Mouse (Mus musculus): ENCODE results near the gene Kank2.
"Not testable (repeated sequence)": the region's sequence is repeated elsewhere in the genome, so short reads cannot be mapped to it uniquely, and the experiment has no call there.

The Kank2 gene

GRCm38 (mm10) chr9:21781657-21782468 is 16.7 kb downstream of the Kank2 start:
- no peak for DNase-seq

DNA sequence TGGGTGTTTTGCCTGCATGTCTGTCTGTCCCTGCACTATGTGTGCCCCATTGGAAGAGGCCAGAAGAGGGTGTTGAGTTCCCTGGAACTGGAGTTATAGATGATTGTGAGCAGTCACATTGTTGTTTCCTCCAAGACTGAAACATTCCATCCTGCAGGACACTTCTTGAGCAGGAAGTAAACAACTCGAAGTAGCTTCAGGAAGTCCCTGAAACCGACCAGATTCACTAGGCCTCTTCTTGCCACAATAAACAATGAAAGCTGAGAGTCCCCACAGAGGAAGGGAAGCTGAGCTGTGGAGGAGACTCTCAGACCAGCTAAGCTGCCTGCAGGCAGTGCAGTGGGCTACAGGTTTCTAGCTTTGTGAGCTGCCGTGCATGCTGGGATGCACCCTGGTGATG is 20.8 kb downstream of the Kank2 start:
- DNase-seq, result no peak

DNA sequence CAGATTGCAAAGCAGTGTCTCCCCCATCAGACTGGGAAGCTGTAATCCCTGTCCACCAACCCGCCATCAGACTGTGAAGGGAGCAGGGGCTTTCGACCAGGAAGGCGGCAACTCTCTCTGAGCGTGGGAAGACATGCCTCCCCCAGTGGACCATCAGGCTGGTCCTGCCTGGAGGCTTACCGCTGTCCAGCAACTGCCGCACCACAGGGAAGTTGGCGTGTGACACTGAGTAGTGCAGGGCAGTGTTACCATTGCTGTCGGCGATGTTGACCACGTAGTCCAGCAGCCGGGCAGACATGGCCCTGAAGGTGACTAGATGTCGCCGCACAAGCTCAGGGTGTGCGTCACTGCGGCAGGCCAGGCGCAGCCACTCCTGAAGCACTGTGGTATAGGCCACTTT is 24.2 kb downstream of the Kank2 start:
- DNase-seq, result no peak

DNA sequence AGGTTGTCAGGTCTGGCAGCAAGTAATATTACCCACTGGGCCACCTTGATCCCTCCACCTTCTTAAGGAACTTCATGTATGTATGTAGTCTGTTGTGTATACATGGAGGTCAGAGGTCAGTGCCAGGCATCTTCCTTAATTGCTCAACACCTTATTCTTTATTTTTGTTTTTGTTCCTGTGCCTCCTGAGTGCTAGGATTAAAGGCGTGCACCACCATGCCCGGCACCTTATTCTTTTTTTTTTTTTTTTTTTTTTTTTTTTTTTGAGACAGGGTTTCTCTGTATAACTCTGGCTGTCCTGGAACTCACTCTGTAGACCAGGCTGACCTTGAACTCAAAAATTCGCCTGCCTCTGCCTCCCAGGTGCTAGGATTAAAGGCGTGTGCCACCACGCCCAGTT is 25.1 kb downstream of the Kank2 start:
- not testable (repeated sequence) for DNase-seq

DNA sequence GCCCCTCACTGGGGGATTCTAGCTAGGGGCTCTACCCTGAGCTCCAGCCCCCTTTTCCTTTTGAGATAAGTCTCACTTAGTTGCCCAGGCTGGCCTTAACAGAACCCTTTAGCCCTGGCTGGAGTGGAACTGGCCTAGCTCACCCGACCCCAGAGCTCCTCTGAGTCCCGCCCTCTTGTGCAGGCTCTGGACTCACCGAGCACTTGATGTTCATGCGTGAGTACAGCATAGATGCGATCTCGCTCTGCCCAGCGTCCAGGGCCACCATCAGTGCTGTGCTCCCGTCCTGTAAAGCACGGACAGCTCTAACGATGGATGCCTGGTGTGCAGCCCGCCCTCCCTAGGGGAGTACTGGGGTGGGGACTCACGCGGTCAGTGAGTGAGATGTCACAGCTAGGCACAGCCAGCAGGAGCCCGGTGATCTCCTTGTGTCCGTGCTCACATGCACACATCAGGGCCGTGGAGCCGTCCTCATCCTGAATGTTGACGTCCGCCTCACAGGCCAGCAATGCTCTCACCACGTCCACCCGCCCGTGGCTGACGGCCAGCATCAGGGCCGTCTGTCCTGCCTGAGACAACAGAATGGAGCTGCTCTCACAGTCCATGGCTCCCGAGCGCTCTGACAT is 28.9 kb downstream of the Kank2 start:
- DNase-seq, result no peak

- no peak for DNase-seq
These were observed 29.8 kb downstream of the Kank2 start for GRCm38 (mm10) chr9:21768511-21769411.

GRCm38 (mm10) chr9:21767896-21768295 is 30.6 kb downstream of the Kank2 start:
- DNase-seq, result no peak

GRCm38 (mm10) chr9:21764084-21764999 is 34.2 kb downstream of the Kank2 start:
- no peak for DNase-seq

DNA sequence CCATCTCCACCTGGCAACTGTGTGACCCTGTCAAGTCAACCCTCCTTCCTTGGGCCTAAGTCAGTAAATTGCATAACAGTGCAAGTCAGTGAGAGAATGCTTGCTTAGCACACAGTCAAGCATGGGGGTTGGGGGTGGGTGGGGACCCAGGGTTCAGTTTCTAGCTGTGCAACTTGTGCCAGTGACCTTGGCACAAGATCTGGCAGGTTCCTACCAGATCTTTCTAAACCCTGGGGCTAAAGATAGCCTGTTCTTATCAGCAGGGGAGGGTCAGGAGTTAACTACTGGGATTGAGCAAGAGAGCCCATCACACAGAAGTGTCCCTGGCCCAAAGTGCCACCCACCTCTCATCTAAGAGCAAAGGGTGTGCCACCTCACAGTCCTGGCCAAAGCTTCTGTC is 36.4 kb downstream of the Kank2 start:
- DNase-seq, result no peak

DNA sequence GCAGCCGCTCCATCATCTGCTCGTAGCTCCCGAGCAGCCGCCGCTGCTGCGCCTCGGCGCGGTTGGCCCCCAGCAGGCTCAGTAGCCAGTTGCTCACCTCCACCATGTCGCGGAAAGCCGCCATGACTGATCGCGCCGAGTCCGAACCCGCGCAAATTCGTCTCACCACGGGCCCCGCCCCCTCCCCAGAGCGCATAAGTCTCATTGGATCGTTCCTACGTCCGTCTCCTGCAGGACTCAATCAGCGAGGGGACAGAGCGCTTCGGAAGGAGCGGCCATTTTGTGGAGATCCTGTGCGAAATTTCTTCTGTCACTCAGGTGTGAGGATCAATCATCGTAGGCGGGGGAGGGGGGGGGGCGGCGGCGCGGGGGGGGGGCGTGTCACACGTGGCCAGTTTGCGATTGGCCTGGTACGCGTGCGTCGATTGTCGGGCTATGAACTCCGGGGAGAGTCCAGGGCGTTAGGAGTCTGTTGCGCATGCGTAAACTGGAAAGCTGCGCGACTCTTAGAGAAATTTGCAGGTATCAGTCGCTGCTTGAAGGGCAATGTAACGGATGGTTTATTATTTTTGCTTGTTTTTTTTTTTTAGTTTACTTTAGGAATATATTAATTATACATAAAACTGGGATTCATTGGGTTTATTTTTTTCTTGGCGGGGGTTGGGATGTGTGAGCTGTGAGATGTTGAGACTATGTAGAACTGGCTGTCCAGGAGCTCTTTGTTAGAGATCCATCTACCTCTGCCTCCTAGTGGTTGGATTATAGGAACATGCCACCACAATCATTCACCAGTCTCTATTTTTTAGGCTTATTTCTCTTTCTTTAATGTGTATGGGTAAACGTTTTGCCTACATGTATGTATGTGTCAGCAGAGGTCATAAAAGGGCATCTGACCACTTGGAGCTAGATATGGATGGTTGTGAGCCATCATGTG is 38.1 kb downstream of the Kank2 start, which contains the start of gene Spc24:
TSS of gene Spc24 (minus strand) at position 149 of the 934 bp plus-strand sequence.
- DNase-seq, result peak; percentile 95 to 96

GRCm38 (mm10) chr9:21759718-21760117 is 38.8 kb downstream of the Kank2 start:
- DNase-seq, result no peak

DNA sequence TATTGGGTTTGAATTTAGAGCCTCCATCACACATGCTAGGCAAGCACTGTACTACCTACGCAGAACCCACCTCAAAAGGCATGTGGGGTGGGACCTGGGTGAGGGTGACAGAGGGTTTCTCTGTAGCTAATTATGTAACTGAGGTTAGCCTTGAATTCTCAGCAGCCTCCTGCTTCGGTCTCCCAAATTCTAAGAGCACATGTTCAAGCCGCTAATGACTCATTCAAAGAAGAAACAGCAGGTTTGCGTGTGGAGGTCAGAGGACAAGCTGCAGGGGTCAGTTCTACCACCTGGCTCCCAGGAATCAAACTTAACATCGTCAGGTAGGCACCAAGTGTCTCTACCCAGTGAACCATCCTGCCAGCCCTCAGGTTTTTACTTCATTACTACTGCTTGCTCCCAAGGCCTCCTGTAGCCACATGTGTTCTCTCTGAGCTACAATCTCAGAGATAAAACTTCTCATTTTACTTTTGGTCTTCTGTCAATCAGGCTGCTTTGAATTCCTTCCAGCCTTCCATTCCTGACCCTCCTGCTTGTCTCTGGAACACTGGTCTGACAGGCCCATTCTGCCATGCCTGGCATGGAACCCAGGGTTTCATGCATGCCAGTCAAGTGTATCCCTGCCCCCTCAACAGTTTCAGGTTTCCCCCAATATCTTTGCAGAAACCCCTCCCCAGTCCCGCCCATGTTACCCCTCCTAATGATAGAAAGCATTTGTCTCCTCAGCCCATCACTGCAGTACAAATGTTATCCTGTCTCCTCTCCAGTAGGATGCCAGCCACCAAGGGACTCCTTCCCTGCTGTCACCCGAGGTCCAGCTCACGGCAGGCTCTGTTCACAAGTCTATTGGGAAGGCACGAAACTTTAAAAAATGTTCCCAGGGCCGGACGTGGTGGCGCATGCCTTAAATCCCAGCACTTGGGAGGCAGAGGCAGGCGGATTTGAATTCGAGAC is 39.7 kb downstream of the Kank2 start:
- no peak for DNase-seq

- no peak for DNase-seq
These were observed 43.8 kb downstream of the Kank2 start for GRCm38 (mm10) chr9:21754516-21755321.

DNA sequence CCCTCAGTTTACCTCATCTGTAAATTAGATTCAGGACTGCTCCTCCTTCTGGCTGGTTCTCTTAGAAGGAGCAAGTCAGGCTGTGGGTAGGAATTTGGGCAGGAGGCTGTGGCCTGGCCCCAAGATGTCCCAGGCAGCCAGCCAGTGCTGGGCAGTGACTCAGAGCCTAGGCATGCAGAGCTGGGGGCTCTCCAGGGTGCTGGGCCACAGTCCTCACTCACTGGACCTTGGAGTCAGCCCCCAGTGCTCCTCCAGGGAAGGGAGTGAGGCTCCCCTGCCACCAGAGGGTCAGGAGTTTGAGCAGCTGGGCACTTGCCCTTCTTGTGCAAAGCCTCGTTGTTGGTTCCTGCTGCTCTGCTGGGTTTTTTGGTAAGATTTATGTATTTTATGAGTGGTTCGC is 44.5 kb downstream of the Kank2 start:
- DNase-seq, result no peak

DNA sequence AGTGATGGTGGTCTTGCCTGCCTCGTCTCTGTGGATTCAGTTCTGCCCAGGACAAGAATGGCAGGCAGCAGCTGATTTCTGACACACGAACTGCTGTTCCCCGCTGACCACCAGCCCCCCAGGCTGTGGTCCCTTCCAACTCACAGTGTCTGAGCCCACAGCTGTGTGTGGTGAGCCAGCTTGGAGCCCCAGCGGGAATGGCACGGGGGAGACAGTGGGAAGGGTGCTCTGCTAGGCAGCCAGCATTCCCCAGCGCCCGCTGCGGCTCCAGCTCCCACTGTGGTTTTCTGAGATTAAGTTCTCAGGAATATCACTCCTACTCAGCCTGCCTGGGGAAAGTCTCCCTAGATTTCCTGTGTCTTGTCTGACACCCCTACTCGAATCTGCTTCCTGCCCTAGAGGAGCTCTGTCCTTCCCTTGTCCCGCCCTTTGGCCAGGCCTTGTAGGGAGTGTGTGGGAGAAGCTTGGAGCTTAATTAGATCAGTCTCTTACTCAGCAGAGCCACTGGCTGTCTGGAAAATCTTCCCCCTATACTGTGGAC is 46.2 kb downstream of the Kank2 start:
- no peak for DNase-seq

DNA sequence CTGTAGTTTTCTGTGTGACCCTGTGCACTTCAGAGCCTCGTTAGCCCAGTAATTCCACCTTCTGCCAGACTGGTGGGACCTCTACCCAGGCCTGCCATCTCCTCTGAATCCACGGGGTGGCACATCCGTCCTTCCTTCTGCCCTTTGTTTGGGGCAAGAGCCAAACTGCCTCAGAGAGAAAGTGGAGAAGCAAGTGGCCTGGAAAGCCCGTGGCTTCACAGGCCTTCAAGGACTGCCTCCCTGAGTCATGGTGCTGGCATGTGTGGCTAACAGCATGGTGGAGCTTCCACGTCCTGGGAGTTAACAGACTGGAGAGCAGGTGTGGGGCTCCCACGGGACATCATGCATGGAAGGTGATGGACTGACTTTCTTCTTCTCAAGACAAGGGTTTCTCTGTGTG is 47.2 kb downstream of the Kank2 start:
- no peak for DNase-seq

DNA sequence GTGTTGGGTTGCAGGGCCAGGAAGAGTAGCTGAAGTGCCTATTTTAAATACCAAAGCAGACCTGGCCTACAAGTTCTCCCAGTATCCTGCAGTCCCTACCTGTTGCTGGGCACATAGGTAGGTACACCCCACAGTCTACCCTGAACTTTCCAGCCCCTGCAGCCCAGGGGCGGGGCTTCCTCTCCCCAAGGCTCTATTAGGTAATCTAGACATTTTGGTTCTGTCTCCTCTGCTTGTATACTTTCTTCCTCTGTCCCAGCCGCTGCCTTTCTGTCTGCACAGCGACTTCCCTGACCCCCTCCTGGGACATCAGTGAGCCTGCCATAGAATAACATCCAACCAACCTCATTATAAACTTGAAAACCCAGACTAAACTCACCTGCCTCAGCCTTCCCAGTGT is 48.2 kb downstream of the Kank2 start:
- DNase-seq, result no peak

DNA sequence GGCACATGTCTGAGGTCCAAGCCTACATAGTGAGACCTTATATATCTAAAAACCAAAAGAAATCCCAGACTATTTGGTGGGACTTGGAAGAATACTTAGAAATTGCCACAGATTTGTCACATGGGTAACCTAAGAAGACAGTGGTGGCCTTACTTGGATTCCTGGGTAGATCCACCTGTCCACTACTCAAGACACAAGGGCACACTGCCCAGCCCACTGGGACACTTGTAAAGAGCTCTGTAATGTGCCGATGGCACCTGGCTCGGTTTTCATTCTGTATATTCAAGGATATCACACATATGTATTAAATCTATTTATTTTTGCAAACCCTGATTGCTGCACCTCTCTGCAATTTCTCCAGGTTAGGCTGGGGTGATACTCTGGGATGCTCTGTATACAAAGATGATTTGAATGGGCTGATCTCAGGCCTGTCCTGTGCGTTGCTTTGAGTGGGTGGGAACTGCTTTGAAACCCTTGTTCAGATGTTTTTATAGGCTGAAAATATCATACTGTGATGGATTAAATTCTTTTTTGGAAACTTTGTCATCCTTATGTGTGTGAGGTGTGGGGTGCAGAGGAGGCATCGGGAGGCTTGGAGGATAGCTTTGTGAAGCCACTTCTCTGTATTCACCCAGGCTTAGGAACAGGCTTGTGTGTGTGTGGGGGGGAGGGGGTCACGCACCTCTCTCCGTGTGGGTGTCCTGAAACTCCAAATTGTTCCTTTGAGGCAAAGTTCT is 49.0 kb downstream of the Kank2 start:
- no peak for DNase-seq
